Mouse (Mus musculus) limb, embryonic 14.5 days (tissue): ENCODE results near the gene Klhl20. TPM values are rescaled to one million over a fixed set of nuclear protein-coding genes. Genes with fewer than 3 reads are reported as not detected.

Experiments
- ATAC-seq: fragments of 200-750 bp; cut with Nextera tagmentation; 2 replicates; pipeline ENCODE4 v1.8.0; 2017; ENCODE audit warnings: low read depth, moderate number of reproducible peaks, moderate TSS enrichment; ENCODE audit not compliant: low FRiP score
- DNase-seq: peaks from one replicate; pipeline ENCODE4 v3.0.0-alpha.2; 2015; ENCODE audit warnings: low spot score
- H3K27ac ChIP-seq: fragments of 300-500 bp; sonication (generic); replicated peaks from 2 replicates; pipeline ENCODE4 v1.5.1; 2014; ENCODE audit warnings: low read depth, mild to moderate bottlenecking, low read length, moderate library complexity, mixed read lengths
- H3K27me3 ChIP-seq: fragments of 300-500 bp; sonication (generic); 2 replicates; pipeline ENCODE4 v1.6.1; 2014; ENCODE audit warnings: low read length, mixed read lengths; ENCODE audit not compliant: control insufficient read depth, insufficient read depth
- H3K36me3 ChIP-seq: fragments of 300-500 bp; sonication (generic); 2 replicates; pipeline ENCODE4 v1.6.1; 2014; ENCODE audit warnings: mild to moderate bottlenecking, low read length, moderate library complexity, mixed read lengths; ENCODE audit not compliant: control insufficient read depth, insufficient read depth
- H3K4me1 ChIP-seq: fragments of 300-500 bp; sonication (generic); 2 replicates; pipeline ENCODE4 v1.6.1; 2014; ENCODE audit warnings: antibody characterized with exemption, low read length, mixed read lengths; ENCODE audit not compliant: control insufficient read depth, insufficient read depth
- H3K4me2 ChIP-seq: fragments of 300-500 bp; sonication (generic); replicated peaks from 2 replicates; pipeline ENCODE4 v1.6.1; 2014; ENCODE audit warnings: low read depth, mild to moderate bottlenecking, low read length, moderate library complexity; ENCODE audit not compliant: severe bottlenecking
- H3K4me3 ChIP-seq: fragments of 300-500 bp; sonication (generic); replicated peaks from 2 replicates; pipeline ENCODE4 v1.5.1; 2014; ENCODE audit warnings: low read length
- H3K9ac ChIP-seq: fragments of 300-500 bp; sonication (generic); 2 replicates; pipeline ENCODE4 v1.6.1; 2014; ENCODE audit warnings: mild to moderate bottlenecking, low read depth, low read length, moderate library complexity; ENCODE audit not compliant: severe bottlenecking
- H3K9me3 ChIP-seq: fragments of 300-500 bp; sonication (generic); 2 replicates; pipeline ENCODE4 v1.6.1; 2016; ENCODE audit warnings: low read length; ENCODE audit not compliant: control insufficient read depth
- POLR2A ChIP-seq: fragments of 200-500 bp; IDR thresholded peaks from 2 replicates; pipeline ENCODE4 v1.8.0; 2012; ENCODE audit warnings: inconsistent platforms, mild to moderate bottlenecking, moderate library complexity, borderline replicate concordance; ENCODE audit not compliant: insufficient read depth, insufficient read length; ENCODE audit errors: extremely low read depth
- WGBS: fragments of 180-500 bp; shearing (Covaris S2); extraction: QIAGEN DNeasy Blood & Tissue Kit; methylation state at CpG from one replicate; pipeline ENCODE4 v1.1.7; 2014; 5-methylcytosine and 5-hydroxymethylcytosine counted together
- polyA plus RNA-seq, 2 experiments: library from polyadenylated mRNA; depleted of rRNA in 1 of 2; stranded (reverse) in 1 of 2; unstranded in 1 of 2; fragments of >200 nt; fragmentation: Nextera tagmentation in 1 of 2; extraction: Ambion mirVana in 1 of 2; gene quantifications; 2 replicates each; pipeline versions ENCODE4 v1.2.1 to v1.2.3; 2012 to 2014

Gene Klhl20
- polyA plus RNA-seq, 2 experiments: 18.6 to 19.3 TPM

- H3K9ac ChIP-seq: no peak overlapping the region
- H3K4me1 ChIP-seq: no peaks in the 10 kb centered on the region
- DNase-seq: no peak
- H3K4me2 ChIP-seq: no peak overlapping the region
- TF ChIP-seq POLR2A: no peak
- H3K36me3 ChIP-seq: peaks cover 2% of the 10 kb centered on the region
- no peak overlapping the region for H3K27ac ChIP-seq
- H3K9me3 ChIP-seq: no peaks in the 10 kb centered on the region
- H3K27me3 ChIP-seq: no peaks in the 10 kb centered on the region
- ATAC-seq: no peak
- no peak overlapping the region for H3K4me3 ChIP-seq
These were observed 16.7 kb downstream of the Klhl20 start for GRCm38 (mm10) chr1:161114591-161114990.

DNA sequence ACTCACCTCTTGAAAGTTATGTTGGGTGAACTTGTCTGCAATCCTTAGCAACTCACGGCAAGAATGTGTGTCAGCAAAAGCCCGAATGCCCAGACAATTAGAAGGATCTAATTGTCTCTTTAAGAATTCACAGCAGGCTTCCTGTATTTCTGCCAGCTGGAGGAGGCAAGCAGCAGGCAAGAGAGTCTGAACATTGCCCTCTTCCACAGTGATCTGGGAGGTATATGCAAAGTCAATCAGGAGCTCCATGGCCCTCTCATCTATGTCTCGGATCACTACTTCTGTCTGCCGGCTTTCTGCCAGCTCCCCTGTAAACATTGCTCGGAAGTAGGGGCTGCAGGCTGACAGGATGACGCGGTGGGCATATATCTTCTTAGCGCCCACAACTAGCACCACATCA is 22.1 kb downstream of the Klhl20 start:
- TF ChIP-seq POLR2A: no peak
- no peaks in the 10 kb centered on the region for H3K27me3 ChIP-seq
- H3K27ac ChIP-seq: no peak overlapping the region
- H3K9ac ChIP-seq: no peak overlapping the region
- no peaks in the 10 kb centered on the region for H3K9me3 ChIP-seq
- peaks cover 26% of the 10 kb centered on the region for H3K36me3 ChIP-seq
- ATAC-seq (no peak), DNase-seq (no peak)
- 88% methylated on average over 8 of the region's 8 CpGs for WGBS
- no peak overlapping the region for H3K4me3 ChIP-seq
- no peaks in the 10 kb centered on the region for H3K4me1 ChIP-seq
- no peak overlapping the region for H3K4me2 ChIP-seq

DNA sequence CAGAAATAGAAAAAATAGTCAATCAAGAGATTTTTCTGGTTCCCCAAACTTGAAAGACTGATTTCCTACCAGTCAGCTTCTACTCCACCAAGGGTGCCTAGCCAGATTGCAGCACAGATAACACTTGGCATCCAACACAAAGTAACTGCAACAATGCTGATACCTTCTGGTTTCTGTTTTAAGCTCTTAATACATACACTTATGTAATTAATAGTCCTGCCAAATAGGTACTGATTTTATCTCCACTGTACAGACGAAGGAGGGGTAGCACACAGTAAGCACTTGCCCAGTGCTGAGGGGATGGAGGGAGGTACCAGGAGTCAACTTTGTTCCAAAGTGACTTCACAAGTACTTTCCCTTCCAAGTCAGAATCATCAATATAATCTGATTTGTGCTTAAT is 27.5 kb downstream of the Klhl20 start:
- H3K27me3 ChIP-seq: no peaks in the 10 kb centered on the region
- ATAC-seq: no peak
- H3K4me1 ChIP-seq: no peaks in the 10 kb centered on the region
- peaks cover 45% of the 10 kb centered on the region for H3K36me3 ChIP-seq
- no peak for DNase-seq
- no peak overlapping the region for H3K9ac ChIP-seq
- H3K4me2 ChIP-seq: no peak overlapping the region
- no peaks in the 10 kb centered on the region for H3K9me3 ChIP-seq
- no peak overlapping the region for H3K27ac ChIP-seq
- whole genome bisulfite sequencing: 89% methylated on average over 1 of the region's 1 CpGs
- no peak overlapping the region for H3K4me3 ChIP-seq
- no peak for TF ChIP-seq POLR2A

GRCm38 (mm10) chr1:161099721-161100405 is 31.4 kb downstream of the Klhl20 start:
- DNase-seq (no peak), ATAC-seq (no peak)
- H3K4me1 ChIP-seq: no peaks in the 10 kb centered on the region
- peaks cover 54% of the 10 kb centered on the region for H3K36me3 ChIP-seq
- TF ChIP-seq POLR2A: no peak
- no peak overlapping the region for H3K9ac ChIP-seq
- no peak overlapping the region for H3K4me2 ChIP-seq
- no peaks in the 10 kb centered on the region for H3K9me3 ChIP-seq
- H3K4me3 ChIP-seq: no peak overlapping the region
- H3K27me3 ChIP-seq: no peaks in the 10 kb centered on the region
- H3K27ac ChIP-seq: no peak overlapping the region
- 96% methylated on average over 4 of the region's 4 CpGs for WGBS

GRCm38 (mm10) chr1:161077243-161077642 is 54.1 kb downstream of the Klhl20 start:
- Histone ChIP-seq H3K36me3 (peaks cover 42% of the 10 kb centered on the region), H3K4me3 (no peak overlapping the region), H3K9me3 (no peaks in the 10 kb centered on the region), H3K27me3 (no peaks in the 10 kb centered on the region), H3K4me2 (no peak overlapping the region), H3K9ac (no peak overlapping the region), H3K27ac (no peak overlapping the region), H3K4me1 (peaks cover 11% of the 10 kb centered on the region)
- DNase-seq: no peak
- ATAC-seq: no peak
- WGBS: 96% methylated on average over 3 of the region's 3 CpGs
- no peak for TF ChIP-seq POLR2A
